Mouse (Mus musculus): ENCODE measurements around the gene Dpep1. TPM values are rescaled to one million over a fixed set of nuclear protein-coding genes. Genes with fewer than 3 reads are reported as not detected.
"Not testable (repeated sequence)": the region's sequence is repeated elsewhere in the genome, so short reads cannot be mapped to it uniquely, and the experiment has no call there.

Dpep1 gene
- polyA plus RNA-seq, 1 experiment from 2014 or later = 0.56 TPM

DNA sequence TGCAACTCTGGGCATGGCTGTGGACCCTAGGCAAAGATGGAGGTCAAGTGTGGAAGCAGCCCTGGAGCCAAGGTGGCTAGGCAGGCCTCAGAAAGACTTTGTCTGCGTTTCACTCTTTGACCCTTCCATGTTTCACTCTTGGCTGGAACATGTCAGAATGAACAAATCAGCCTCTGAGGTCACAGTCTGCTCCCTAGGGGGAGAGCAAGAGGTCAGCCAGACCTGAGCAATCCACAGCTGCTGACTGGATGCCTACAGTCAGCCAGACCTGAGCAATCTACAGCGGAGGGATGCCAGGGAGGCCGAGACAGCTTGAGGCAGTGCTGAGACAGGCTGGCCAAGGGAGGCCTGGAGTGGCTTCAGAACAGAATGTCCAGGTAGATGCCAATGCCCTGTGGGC lies 4.7 kb upstream of the Dpep1 start:
- Histone ChIP-seq H3K4me1 (no peaks in the 10 kb centered on the region), H3K27ac (replicated peaks) (no peak overlapping the region), H3K4me3 (no peak overlapping the region), H3K36me3 (no peaks in the 10 kb centered on the region), H3K9me3 (peaks cover 15% of the 10 kb centered on the region), H3K9ac (replicated peaks) (no peak overlapping the region), H3K4me2 (replicated peaks) (no peak overlapping the region), H3K27me3 (no peaks in the 10 kb centered on the region)
- no peak for ATAC-seq (ENCODE audit: low FRiP score, low read depth)
- 68% methylated on average over 3 of the region's 3 CpGs for WGBS

DNA sequence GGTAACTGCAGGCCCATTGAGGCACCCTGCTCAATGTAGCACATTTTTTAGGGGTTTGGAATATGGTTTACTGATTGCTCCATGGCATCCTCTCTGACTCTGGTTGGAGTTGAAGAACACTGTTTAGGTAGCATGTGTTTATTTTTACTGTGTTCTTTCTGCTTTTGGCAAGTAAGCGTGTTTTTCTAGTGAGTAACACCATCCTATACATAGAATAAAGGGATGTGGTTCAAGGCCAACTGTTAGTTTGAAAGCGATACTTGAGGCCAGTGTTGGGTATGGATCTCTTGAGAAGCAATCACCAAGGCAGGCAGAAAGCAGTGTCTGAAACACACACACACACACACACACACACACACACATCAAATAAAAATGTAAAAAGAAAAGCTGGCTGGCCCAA lies 2.0 kb downstream of the Dpep1 start:
- no peak overlapping the region for H3K9ac ChIP-seq (replicated peaks)
- 0 out of 2 replicates have a peak, but pooled peaks cover 2% of the 10 kb centered on the region for H3K4me1 ChIP-seq
- no peaks in the 10 kb centered on the region; the same call in 1 of the 2 replicates for H3K27me3 ChIP-seq
- H3K4me3 ChIP-seq = no peak overlapping the region
- no peak for ATAC-seq (ENCODE audit: low FRiP score, low read depth)
- H3K36me3 ChIP-seq = no peaks in the 10 kb centered on the region
- no peaks in the 10 kb centered on the region for H3K9me3 ChIP-seq
- H3K27ac ChIP-seq (replicated peaks) = no peak overlapping the region
- H3K4me2 ChIP-seq (replicated peaks) = no peak overlapping the region
- WGBS = 85% methylated on average over 2 of the region's 2 CpGs

GRCm38 (mm10) chr8:123188841-123189240 lies 2.8 kb downstream of the Dpep1 start:
- no peaks in the 10 kb centered on the region for H3K9me3 ChIP-seq
- no peak overlapping the region for H3K4me3 ChIP-seq
- 81% methylated on average over 7 of the region's 7 CpGs for WGBS
- no peak overlapping the region for H3K4me2 ChIP-seq (replicated peaks)
- H3K9ac ChIP-seq (replicated peaks) = no peak overlapping the region
- no peak for ATAC-seq (ENCODE audit: low FRiP score, low read depth)
- H3K4me1 ChIP-seq = 0 out of 2 replicates have a peak, but pooled peaks cover 2% of the 10 kb centered on the region
- no peaks in the 10 kb centered on the region; the same call in 1 of the 2 replicates for H3K27me3 ChIP-seq
- no peak overlapping the region for H3K27ac ChIP-seq (replicated peaks)
- H3K36me3 ChIP-seq = no peaks in the 10 kb centered on the region

DNA sequence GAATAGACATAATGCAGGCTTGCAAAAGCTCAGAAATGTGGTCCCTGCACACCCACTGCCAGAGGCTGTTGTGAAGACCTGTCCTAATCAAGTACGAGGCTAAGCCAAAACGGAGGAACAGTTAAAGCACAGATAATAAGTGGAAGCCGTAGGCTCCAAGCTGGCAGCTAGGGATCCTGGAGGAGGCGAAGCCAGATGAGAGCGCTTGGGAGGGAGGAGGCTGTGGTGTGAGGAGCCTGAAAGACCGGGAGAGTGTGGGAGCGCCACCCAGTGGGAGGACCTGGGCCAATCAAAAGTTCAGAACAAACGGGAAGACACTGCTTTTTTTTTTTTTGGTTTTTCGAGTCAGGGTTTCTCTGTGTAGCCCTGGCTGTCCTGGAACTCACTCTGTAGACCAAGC lies 4.6 kb downstream of the Dpep1 start:
- Histone ChIP-seq H3K4me2 (replicated peaks) (peak overlapping the region; percentile 13; the same call in 1 of the 2 replicates), H3K27ac (replicated peaks) (no peak overlapping the region), H3K4me1 (0 out of 2 replicates have a peak, but pooled peaks cover 2% of the 10 kb centered on the region), H3K4me3 (no peak overlapping the region), H3K36me3 (no peaks in the 10 kb centered on the region), H3K27me3 (no peaks in the 10 kb centered on the region; the same call in 1 of the 2 replicates), H3K9ac (replicated peaks) (no peak overlapping the region), H3K9me3 (no peaks in the 10 kb centered on the region)
- 2% methylated on average over 9 of the region's 9 CpGs for WGBS
- ATAC-seq (ENCODE audit: low FRiP score, low read depth) = no peak

DNA sequence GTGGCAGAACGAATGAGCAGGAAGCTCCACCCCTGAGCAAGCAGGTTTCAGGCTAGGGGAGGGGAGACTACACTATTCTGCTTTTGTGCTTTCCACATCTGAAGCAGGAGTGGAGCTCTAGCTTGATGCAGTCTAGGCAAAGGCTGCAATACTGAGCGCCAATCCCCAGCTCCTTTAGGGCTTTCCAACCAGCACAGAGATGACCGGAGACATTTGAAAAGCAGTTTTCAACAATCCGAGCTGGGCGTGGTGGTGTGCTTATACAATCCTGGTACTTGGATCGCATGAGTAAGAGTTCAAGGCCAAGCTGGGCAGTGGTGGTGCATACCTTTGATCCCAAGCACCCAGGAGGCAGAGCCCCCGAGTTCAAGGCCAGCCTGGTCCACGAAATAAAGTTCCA lies 5.9 kb downstream of the Dpep1 start:
- no peaks in the 10 kb centered on the region for H3K36me3 ChIP-seq
- H3K27ac ChIP-seq (replicated peaks) = no peak overlapping the region
- no peaks in the 10 kb centered on the region for H3K9me3 ChIP-seq
- H3K4me1 ChIP-seq = 0 out of 2 replicates have a peak, but pooled peaks cover 2% of the 10 kb centered on the region
- no peak overlapping the region for H3K4me3 ChIP-seq
- no peak for ATAC-seq (ENCODE audit: low FRiP score, low read depth)
- no peak overlapping the region for H3K4me2 ChIP-seq (replicated peaks)
- H3K27me3 ChIP-seq = no peaks in the 10 kb centered on the region; the same call in 1 of the 2 replicates
- H3K9ac ChIP-seq (replicated peaks) = no peak overlapping the region
- 62% methylated on average over 8 of the region's 8 CpGs for WGBS

DNA sequence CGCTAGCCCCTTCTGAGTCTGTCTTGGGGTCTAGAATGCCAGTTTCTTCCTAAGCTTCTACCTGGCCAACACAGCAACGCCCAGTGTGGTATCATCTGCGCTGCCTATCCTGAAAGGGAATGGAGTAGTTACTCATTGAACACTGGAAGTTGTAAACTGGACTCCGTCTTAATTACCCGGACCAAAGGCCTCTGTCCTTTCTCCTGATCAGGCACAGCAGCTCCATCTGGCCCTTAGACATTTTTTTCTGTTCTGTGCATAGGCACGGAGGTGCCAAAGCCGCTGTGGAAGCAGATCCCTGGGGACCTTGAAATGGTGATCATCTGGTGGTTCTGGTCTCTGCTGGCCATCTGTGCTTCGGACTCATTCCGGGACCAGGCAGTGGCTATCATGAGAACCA lies 7.7 kb downstream of the Dpep1 start:
- ATAC-seq (ENCODE audit: low FRiP score, low read depth) = no peak
- Histone ChIP-seq H3K4me2 (replicated peaks) (no peak overlapping the region), H3K4me1 (0 out of 2 replicates have a peak, but pooled peaks cover 2% of the 10 kb centered on the region), H3K27me3 (no peaks in the 10 kb centered on the region; the same call in 1 of the 2 replicates), H3K36me3 (no peaks in the 10 kb centered on the region), H3K9me3 (no peaks in the 10 kb centered on the region), H3K4me3 (no peak overlapping the region), H3K9ac (replicated peaks) (no peak overlapping the region), H3K27ac (replicated peaks) (no peak overlapping the region)
- WGBS = 90% methylated on average over 9 of the region's 9 CpGs

DNA sequence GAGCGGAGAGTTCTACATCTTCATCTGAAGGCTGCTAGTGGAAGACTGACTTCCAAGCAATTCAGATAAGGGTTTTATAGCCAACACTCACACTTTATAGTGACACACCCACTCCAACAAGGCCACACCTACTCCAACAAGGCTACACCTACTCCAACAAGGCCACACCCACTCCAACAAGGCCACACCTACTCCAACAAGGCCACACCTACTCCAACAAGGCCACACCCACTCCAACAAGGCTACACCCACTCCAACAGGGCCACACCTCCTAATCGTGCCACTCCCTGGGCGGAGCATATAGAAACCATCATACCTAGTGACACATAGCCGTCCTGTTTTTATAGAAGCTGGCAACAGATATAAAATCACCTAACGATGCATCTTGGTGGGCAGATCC lies 11.0 kb downstream of the Dpep1 start:
- H3K9me3 ChIP-seq; H3K27ac ChIP-seq (replicated peaks); H3K9ac ChIP-seq (replicated peaks); ATAC-seq (ENCODE audit: low FRiP score, low read depth); H3K36me3 ChIP-seq; H3K4me2 ChIP-seq (replicated peaks); H3K4me3 ChIP-seq; H3K27me3 ChIP-seq; H3K4me1 ChIP-seq: not testable (repeated sequence)
- WGBS = 80% methylated on average over 5 of the region's 5 CpGs

DNA sequence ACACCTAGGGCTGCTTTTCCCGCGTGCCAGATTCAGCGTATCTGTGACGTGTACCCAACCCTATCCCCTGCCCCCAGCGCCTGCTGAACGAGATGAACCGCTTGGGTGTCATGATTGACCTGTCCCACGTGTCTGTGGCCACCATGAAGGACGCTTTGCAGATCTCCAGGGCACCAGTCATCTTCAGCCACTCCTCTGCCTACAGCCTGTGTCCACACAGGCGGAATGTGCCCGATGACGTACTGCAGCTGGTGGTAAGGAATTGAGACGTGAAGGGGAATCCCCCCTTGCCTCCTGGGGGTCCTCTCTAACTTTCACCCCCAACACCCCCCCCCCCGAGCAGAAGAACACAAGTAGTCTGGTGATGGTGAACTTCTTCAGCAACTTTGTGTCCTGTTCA lies 13.8 kb downstream of the Dpep1 start:
- Histone ChIP-seq H3K27me3 (0 out of 2 replicates have a peak, but pooled peaks cover 4% of the 10 kb centered on the region), H3K27ac (replicated peaks) (no peak overlapping the region), H3K9ac (replicated peaks) (no peak overlapping the region), H3K9me3 (no peaks in the 10 kb centered on the region), H3K4me1 (no peaks in the 10 kb centered on the region), H3K4me3 (no peak overlapping the region), H3K4me2 (replicated peaks) (no peak overlapping the region), H3K36me3 (peaks cover 4% of the 10 kb centered on the region; the same call in 1 of the 2 replicates)
- 75% methylated on average over 14 of the region's 14 CpGs for WGBS
- no peak for ATAC-seq (ENCODE audit: low FRiP score, low read depth)

GRCm38 (mm10) chr8:123202288-123202687 lies 16.2 kb downstream of the Dpep1 start:
- no peak overlapping the region for H3K4me3 ChIP-seq
- H3K9me3 ChIP-seq = no peaks in the 10 kb centered on the region
- H3K27ac ChIP-seq (replicated peaks) = no peak overlapping the region
- no peak overlapping the region for H3K9ac ChIP-seq (replicated peaks)
- ATAC-seq (ENCODE audit: low FRiP score, low read depth) = no peak
- H3K4me1 ChIP-seq = no peaks in the 10 kb centered on the region
- H3K4me2 ChIP-seq (replicated peaks) = no peak overlapping the region
- 0 out of 2 replicates have a peak, but pooled peaks cover 4% of the 10 kb centered on the region for H3K27me3 ChIP-seq
- 33% methylated on average over 5 of the region's 5 CpGs for WGBS
- peaks cover 25% of the 10 kb centered on the region for H3K36me3 ChIP-seq

GRCm38 (mm10) chr8:123203571-123203970 lies 17.5 kb downstream of the Dpep1 start:
- Histone ChIP-seq H3K36me3 (peaks cover 38% of the 10 kb centered on the region), H3K27ac (replicated peaks) (no peak overlapping the region), H3K9ac (replicated peaks) (no peak overlapping the region), H3K4me2 (replicated peaks) (no peak overlapping the region), H3K27me3 (0 out of 2 replicates have a peak, but pooled peaks cover 4% of the 10 kb centered on the region), H3K4me1 (no peaks in the 10 kb centered on the region), H3K9me3 (no peaks in the 10 kb centered on the region), H3K4me3 (no peak overlapping the region)
- no peak for ATAC-seq (ENCODE audit: low FRiP score, low read depth)
- WGBS = 85% methylated on average over 3 of the region's 3 CpGs

DNA sequence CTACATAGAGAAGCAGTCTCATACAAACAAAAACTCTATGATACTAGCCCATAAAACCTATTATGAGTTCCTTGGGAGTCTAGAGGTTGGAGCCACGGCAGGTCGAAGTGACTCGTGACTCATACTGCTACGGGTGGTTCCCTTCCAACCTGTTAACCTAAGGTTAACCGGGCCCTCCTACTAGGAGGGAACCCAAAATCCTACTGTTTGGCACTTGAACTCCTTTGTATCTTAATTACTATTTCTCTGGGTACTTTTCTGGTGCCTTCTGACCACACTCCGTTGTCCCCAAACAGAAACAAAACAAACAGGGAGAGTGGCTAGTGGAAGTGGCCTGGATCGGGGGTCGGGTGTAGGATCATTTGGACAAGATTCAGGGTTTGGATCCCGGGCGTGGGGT lies 25.8 kb downstream of the Dpep1 start:
- Histone ChIP-seq H3K9me3 (no peaks in the 10 kb centered on the region), H3K4me1 (peaks cover 23% of the 10 kb centered on the region), H3K27ac (replicated peaks) (no peak overlapping the region), H3K27me3 (no peaks in the 10 kb centered on the region), H3K9ac (replicated peaks) (peak overlapping the region; percentile 94), H3K36me3 (peaks cover 33% of the 10 kb centered on the region), H3K4me3 (peak overlapping the region; percentile 79), H3K4me2 (replicated peaks) (peak overlapping the region; percentile 95)
- ATAC-seq (ENCODE audit: low FRiP score, low read depth) = no peak
- WGBS = 52% methylated on average over 10 of the region's 10 CpGs

DNA sequence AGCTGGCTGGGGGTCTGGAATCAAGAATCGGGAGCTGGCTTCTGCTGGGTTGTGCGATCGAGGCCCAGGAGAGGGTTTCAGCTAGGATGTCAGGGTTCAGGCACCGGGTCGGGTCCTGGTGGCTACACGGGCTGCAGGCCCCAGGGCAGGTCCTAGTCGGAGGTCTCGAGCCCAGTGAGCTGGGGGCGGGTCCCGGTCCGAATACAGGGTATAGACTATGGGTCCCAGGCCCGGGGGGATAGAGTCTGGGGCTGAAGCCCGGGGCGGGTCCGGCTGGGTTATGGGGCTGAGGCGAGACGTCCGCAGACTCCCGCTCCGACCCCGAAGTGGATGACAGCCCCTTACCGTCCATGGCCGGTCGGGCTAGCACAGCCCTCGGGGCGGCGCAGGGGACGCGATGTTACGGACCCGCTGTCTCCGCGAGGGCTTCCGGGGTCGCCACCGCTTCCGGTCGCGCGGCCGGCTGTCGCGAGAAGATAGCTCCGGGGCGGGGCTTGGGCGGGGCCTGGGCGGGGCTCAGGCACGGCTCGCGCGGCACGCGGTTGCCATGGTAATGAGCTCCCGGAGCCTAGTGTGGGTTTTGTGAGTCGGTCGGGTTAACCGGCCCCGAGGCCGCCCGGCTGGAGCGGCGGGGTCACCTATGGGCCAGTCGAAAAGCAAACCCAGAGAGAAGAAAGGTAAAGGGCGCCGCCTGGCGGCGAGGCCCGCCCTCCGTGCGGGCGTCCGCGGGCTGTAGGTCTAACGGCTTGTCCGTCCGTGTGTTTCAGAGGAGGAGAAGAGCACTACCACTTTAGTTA lies 26.5 kb downstream of the Dpep1 start, which contains the start of the genes Chmp1a and Spata33:
Chmp1a (minus strand) TSS at position 443 of the 797 bp plus-strand sequence.
Spata33 (plus strand) TSS at position 512 of the 797 bp plus-strand sequence.
- peak within 1 kb of the TSS; percentile 95 for H3K4me2 ChIP-seq (replicated peaks)
- WGBS = 1% methylated on average over 61 of the region's 76 CpGs
- H3K9me3 ChIP-seq = no peaks in the 10 kb centered on the region

More for the DNA sequence above, 26.5 kb downstream of the Dpep1 start, which contains the start of the genes Chmp1a and Spata33:
- Histone ChIP-seq H3K27ac (replicated peaks) (peak within 1 kb of the TSS; percentile 66), H3K4me1 (peaks cover 23% of the 10 kb centered on the region), H3K4me3 (peak within 1 kb of the TSS; percentile 79), H3K36me3 (peaks cover 26% of the 10 kb centered on the region), H3K27me3 (no peaks in the 10 kb centered on the region), H3K9ac (replicated peaks) (peak within 1 kb of the TSS; percentile 94)
- peak; percentile 96 for ATAC-seq (ENCODE audit: low FRiP score, low read depth)

All from midbrain, embryonic 12.5 days (tissue).